Mouse (Mus musculus) heart, embryonic 11.5 days (tissue): ENCODE data around the gene C130050O18Rik. TPM values are rescaled to one million over a fixed set of nuclear protein-coding genes. Genes with fewer than 3 reads are reported as not detected.

Experiments used
- ATAC-seq: fragments of 200-750 bp; cut with Nextera tagmentation; replicated peaks from 2 replicates; pipeline ENCODE4 v1.8.0; 2017; ENCODE audit warnings: moderate library complexity; ENCODE audit not compliant: insufficient number of reproducible peaks, low FRiP score, low TSS enrichment
- H3K27ac ChIP-seq: fragments of 300-500 bp; sonication (generic); 2 replicates; pipeline ENCODE4 v1.5.1; 2014; ENCODE audit warnings: mild to moderate bottlenecking, low read depth, low read length
- H3K27me3 ChIP-seq: fragments of 300-500 bp; sonication (generic); 2 replicates; pipeline ENCODE4 v1.6.1; 2014; ENCODE audit warnings: mild to moderate bottlenecking, low read length, mixed read lengths; ENCODE audit not compliant: control insufficient read depth, insufficient read depth
- H3K36me3 ChIP-seq: fragments of 300-500 bp; sonication (generic); 2 replicates; pipeline ENCODE4 v1.6.1; 2014; ENCODE audit warnings: mild to moderate bottlenecking, low read length, moderate library complexity, mixed read lengths; ENCODE audit not compliant: control insufficient read depth, insufficient read depth
- H3K4me1 ChIP-seq: fragments of 300-500 bp; sonication (generic); 2 replicates; pipeline ENCODE4 v1.6.1; 2014; ENCODE audit warnings: low read length; ENCODE audit not compliant: control insufficient read depth, insufficient read depth
- H3K4me2 ChIP-seq: fragments of 300-500 bp; sonication (generic); 2 replicates; pipeline ENCODE4 v1.6.1; 2014; ENCODE audit warnings: mild to moderate bottlenecking, moderate library complexity
- H3K4me3 ChIP-seq: fragments of 300-500 bp; sonication (generic); 2 replicates; pipeline ENCODE4 v1.5.1; 2014; ENCODE audit warnings: low read depth, low read length
- H3K9ac ChIP-seq: fragments of 300-500 bp; sonication (generic); 2 replicates; pipeline ENCODE4 v1.6.1; 2014; ENCODE audit warnings: mild to moderate bottlenecking, low read depth, low read length, moderate library complexity
- H3K9me3 ChIP-seq: fragments of 300-500 bp; sonication (generic); replicated peaks from 2 replicates; pipeline ENCODE4 v1.6.1; 2016; ENCODE audit warnings: low read length; ENCODE audit not compliant: control insufficient read depth
- WGBS: fragments of 180-500 bp; shearing (Covaris S2); extraction: QIAGEN DNeasy Blood & Tissue Kit; methylation state at CpG from one replicate; pipeline ENCODE4 v1.1.7; 2014; ENCODE audit not compliant: insufficient replicate concordance; 5-methylcytosine and 5-hydroxymethylcytosine counted together
- polyA plus RNA-seq: library from polyadenylated mRNA; unstranded; fragments of >200 nt; fragmentation: Nextera tagmentation; extraction: Ambion mirVana; gene quantifications from 2 replicates; pipeline ENCODE4 v1.2.1, GENCODE M21; 2014

Gene C130050O18Rik
- polyA plus RNA-seq, 1 experiment from 2014 or later: 0.17 TPM

- H3K36me3 ChIP-seq: no peaks in the 10 kb centered on the region
- H3K27me3 ChIP-seq: no peaks in the 10 kb centered on the region
- ATAC-seq: no peak
- 81% methylated on average over 12 of the region's 12 CpGs for WGBS
- H3K4me2 ChIP-seq: no peak overlapping the region
- no peak overlapping the region for H3K9ac ChIP-seq
- no peaks in the 10 kb centered on the region for H3K9me3 ChIP-seq
- no peak overlapping the region for H3K4me3 ChIP-seq
- no peaks in the 10 kb centered on the region for H3K4me1 ChIP-seq
- no peak overlapping the region for H3K27ac ChIP-seq
Observed at GRCm38 (mm10) chr5:139442428-139442827, 37.3 kb downstream of the C130050O18Rik start.

GRCm38 (mm10) chr5:139442962-139443361, 37.9 kb downstream of the C130050O18Rik start:
- no peak for ATAC-seq
- H3K4me3 ChIP-seq: no peak overlapping the region
- no peak overlapping the region for H3K27ac ChIP-seq
- H3K9ac ChIP-seq: no peak overlapping the region
- H3K27me3 ChIP-seq: no peaks in the 10 kb centered on the region
- H3K9me3 ChIP-seq: no peaks in the 10 kb centered on the region
- H3K4me1 ChIP-seq: no peaks in the 10 kb centered on the region
- no peak overlapping the region for H3K4me2 ChIP-seq
- H3K36me3 ChIP-seq: no peaks in the 10 kb centered on the region
- 78% methylated on average over 4 of the region's 4 CpGs for WGBS

GRCm38 (mm10) chr5:139445258-139445657, 40.2 kb downstream of the C130050O18Rik start:
- no peaks in the 10 kb centered on the region for H3K27me3 ChIP-seq
- H3K4me2 ChIP-seq: no peak overlapping the region
- H3K36me3 ChIP-seq: no peaks in the 10 kb centered on the region
- H3K27ac ChIP-seq: no peak overlapping the region
- no peaks in the 10 kb centered on the region for H3K9me3 ChIP-seq
- no peak overlapping the region for H3K9ac ChIP-seq
- no peak for ATAC-seq
- no peak overlapping the region for H3K4me3 ChIP-seq
- WGBS: 80% methylated on average over 8 of the region's 8 CpGs
- H3K4me1 ChIP-seq: peaks cover 7% of the 10 kb centered on the region; the same call in 1 of the 2 replicates

- H3K4me1 ChIP-seq: peaks cover 7% of the 10 kb centered on the region; the same call in 1 of the 2 replicates
- 54% methylated on average over 6 of the region's 6 CpGs for WGBS
- H3K4me2 ChIP-seq: no peak overlapping the region
- no peaks in the 10 kb centered on the region for H3K36me3 ChIP-seq
- no peak overlapping the region for H3K27ac ChIP-seq
- H3K9me3 ChIP-seq: no peaks in the 10 kb centered on the region
- no peaks in the 10 kb centered on the region for H3K27me3 ChIP-seq
- H3K4me3 ChIP-seq: no peak overlapping the region
- H3K9ac ChIP-seq: no peak overlapping the region
- no peak for ATAC-seq
Observed at GRCm38 (mm10) chr5:139448025-139448424, 42.9 kb downstream of the C130050O18Rik start.

GRCm38 (mm10) chr5:139449161-139449791, 44.2 kb downstream of the C130050O18Rik start:
- H3K27me3 ChIP-seq: no peaks in the 10 kb centered on the region
- no peak overlapping the region for H3K9ac ChIP-seq
- no peaks in the 10 kb centered on the region for H3K36me3 ChIP-seq
- H3K4me3 ChIP-seq: no peak overlapping the region
- H3K27ac ChIP-seq: no peak overlapping the region
- no peaks in the 10 kb centered on the region for H3K9me3 ChIP-seq
- 55% methylated on average over 5 of the region's 5 CpGs for WGBS
- no peak overlapping the region for H3K4me2 ChIP-seq
- peaks cover 7% of the 10 kb centered on the region; the same call in 1 of the 2 replicates for H3K4me1 ChIP-seq
- ATAC-seq: no peak

GRCm38 (mm10) chr5:139449926-139450325, 44.8 kb downstream of the C130050O18Rik start:
- Histone ChIP-seq H3K4me3 (no peak overlapping the region), H3K27ac (no peak overlapping the region), H3K4me2 (no peak overlapping the region), H3K9ac (no peak overlapping the region), H3K9me3 (no peaks in the 10 kb centered on the region), H3K4me1 (peaks cover 7% of the 10 kb centered on the region; the same call in 1 of the 2 replicates), H3K36me3 (no peaks in the 10 kb centered on the region), H3K27me3 (no peaks in the 10 kb centered on the region)
- WGBS: 36% methylated on average over 4 of the region's 4 CpGs
- ATAC-seq: no peak

GRCm38 (mm10) chr5:139453031-139453430, 48.0 kb downstream of the C130050O18Rik start:
- H3K4me1 ChIP-seq: peaks cover 7% of the 10 kb centered on the region; the same call in 1 of the 2 replicates
- no peaks in the 10 kb centered on the region for H3K9me3 ChIP-seq
- no peak overlapping the region for H3K27ac ChIP-seq
- WGBS: 89% methylated on average over 10 of the region's 10 CpGs
- H3K36me3 ChIP-seq: 0 out of 2 replicates have a peak, but pooled peaks cover 4% of the 10 kb centered on the region
- H3K27me3 ChIP-seq: no peaks in the 10 kb centered on the region
- H3K9ac ChIP-seq: no peak overlapping the region
- no peak for ATAC-seq
- H3K4me2 ChIP-seq: no peak overlapping the region
- H3K4me3 ChIP-seq: no peak overlapping the region

- WGBS: 91% methylated on average over 12 of the region's 12 CpGs
Observed at GRCm38 (mm10) chr5:139455166-139455565, 50.1 kb downstream of the C130050O18Rik start.

GRCm38 (mm10) chr5:139457241-139457640, 52.2 kb downstream of the C130050O18Rik start:
- Histone ChIP-seq H3K9ac (no peak overlapping the region), H3K4me1 (0 out of 2 replicates have a peak, but pooled peaks cover 2% of the 10 kb centered on the region), H3K36me3 (0 out of 2 replicates have a peak, but pooled peaks cover 4% of the 10 kb centered on the region), H3K27me3 (no peaks in the 10 kb centered on the region), H3K4me2 (no peak overlapping the region), H3K4me3 (no peak overlapping the region), H3K27ac (no peak overlapping the region), H3K9me3 (no peaks in the 10 kb centered on the region)
- ATAC-seq: no peak
- 89% methylated on average over 8 of the region's 8 CpGs for WGBS

More at GRCm38 (mm10) chr5:139455166-139455565, 50.1 kb downstream of the C130050O18Rik start:
- no peak for ATAC-seq
- peaks cover 3% of the 10 kb centered on the region; the same call in 1 of the 2 replicates for H3K4me1 ChIP-seq
- no peaks in the 10 kb centered on the region for H3K27me3 ChIP-seq
- H3K9me3 ChIP-seq: no peaks in the 10 kb centered on the region
- no peak overlapping the region for H3K4me3 ChIP-seq
- H3K9ac ChIP-seq: no peak overlapping the region
- 0 out of 2 replicates have a peak, but pooled peaks cover 4% of the 10 kb centered on the region for H3K36me3 ChIP-seq
- no peak overlapping the region for H3K27ac ChIP-seq
- H3K4me2 ChIP-seq: no peak overlapping the region
